In the genomic region with DNA sequence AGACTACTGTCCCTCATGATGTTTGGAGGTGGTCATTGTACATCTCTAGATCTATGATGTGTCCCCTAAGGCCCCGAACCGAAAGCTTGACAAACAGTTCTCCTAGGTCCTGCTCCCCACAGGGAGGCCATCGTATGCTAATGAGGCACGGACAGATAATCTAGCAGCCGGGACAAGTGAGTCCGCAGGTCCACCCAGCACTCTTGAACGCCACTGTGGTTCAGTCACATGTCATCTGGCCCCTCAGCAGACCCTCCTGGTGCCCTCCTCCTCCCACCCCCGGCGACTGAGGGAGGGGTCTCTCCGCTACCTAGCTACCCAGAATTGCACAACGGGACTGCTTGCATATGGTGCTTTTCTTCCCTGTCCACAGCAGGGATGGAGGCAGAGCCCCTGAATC, we compare ENCODE assay signal across 8 mouse cellular contexts. TPM values are rescaled to one million over a fixed set of nuclear protein-coding genes. Genes with fewer than 3 reads are reported as not detected.
DNase-seq lines count a peak whose midpoint lies in the region; ATAC-seq and TF ChIP-seq lines count a peak whose summit lies in the region.

No protein-coding gene starts in this region.

- peak overlapping the region; percentile 69; the same call in 1 of the 2 replicates for H3K4me2 ChIP-seq in kidney, embryonic 16.5 days (replicated peaks; ENCODE audit: low read depth, low read length)
- peak overlapping the region; percentile 22; the same call in 1 of the 2 replicates for H3K4me2 ChIP-seq in intestine, embryonic 16.5 days (ENCODE audit: low read depth, low read length)

- no peak overlapping the region for H3K9ac ChIP-seq in kidney, embryonic 16.5 days (replicated peaks; ENCODE audit: low read length)
- no peak overlapping the region for H3K9ac ChIP-seq in intestine, embryonic 16.5 days (ENCODE audit: low read depth, low read length)

- 10% methylated on average over 11 of the region's 11 CpGs for WGBS in kidney, embryonic 16.5 days
- 10% methylated on average over 11 of the region's 11 CpGs for WGBS in intestine, embryonic 16.5 days
- 13% methylated on average over 11 of the region's 11 CpGs for WGBS in small intestine, adult 2 months

- H3K4me1 ChIP-seq in kidney, embryonic 16.5 days (ENCODE audit: insufficient read depth, low read length) = peaks cover 5% of the 10 kb centered on the region; the same call in 1 of the 2 replicates
- peaks cover 11% of the 10 kb centered on the region for H3K4me1 ChIP-seq in intestine, embryonic 16.5 days (ENCODE audit: control insufficient read depth, insufficient read depth, low read length)
- H3K4me1 ChIP-seq in small intestine, adult 2 months (ENCODE audit: control insufficient read depth, insufficient read depth, insufficient read length, low read length) = peaks cover 4% of the 10 kb centered on the region; the same call in 1 of the 2 replicates

- DNase-seq in kidney, adult 18-20 months = no peak
- DNase-seq in cerebellum, adult 9-10 months = peak; percentile 66
- no peak for DNase-seq in adrenal gland, adult 18-20 months (ENCODE audit: low spot score in 2 of 2)
- no peak for DNase-seq in left cerebral cortex, adult 9 months (ENCODE audit: low spot score in 2 of 2)

- H3K4me3 ChIP-seq in kidney, embryonic 16.5 days (ENCODE audit: low read length) = peak overlapping the region; percentile 48; the same call in 1 of the 2 replicates
- H3K4me3 ChIP-seq in intestine, embryonic 16.5 days (ENCODE audit: low read length) = peak overlapping the region; percentile 57
- peak overlapping the region; percentile 43 for H3K4me3 ChIP-seq in small intestine, adult 2 months (ENCODE audit: low read depth, low read length)

- H3K9me3 ChIP-seq in kidney, embryonic 16.5 days (ENCODE audit: low read length) = no peaks in the 10 kb centered on the region
- no peaks in the 10 kb centered on the region for H3K9me3 ChIP-seq in intestine, embryonic 16.5 days (ENCODE audit: control insufficient read depth, low read length)

- no peaks in the 10 kb centered on the region for H3K36me3 ChIP-seq in kidney, embryonic 16.5 days (ENCODE audit: insufficient read depth, low read length)
- H3K36me3 ChIP-seq in intestine, embryonic 16.5 days (ENCODE audit: control insufficient read depth, insufficient read depth, low read length) = no peaks in the 10 kb centered on the region
- H3K36me3 ChIP-seq in small intestine, adult 2 months (ENCODE audit: control insufficient read depth, insufficient read depth, low read length) = no peaks in the 10 kb centered on the region

- peaks cover 43% of the 10 kb centered on the region for H3K27me3 ChIP-seq in kidney, embryonic 16.5 days (ENCODE audit: insufficient read depth, low read length)
- H3K27me3 ChIP-seq in intestine, embryonic 16.5 days (replicated peaks; ENCODE audit: control insufficient read depth, insufficient read depth, low read length) = peaks cover 27% of the 10 kb centered on the region
- peaks cover 10% of the 10 kb centered on the region for H3K27me3 ChIP-seq in small intestine, adult 2 months (ENCODE audit: control insufficient read depth, insufficient read depth, low read length)

- ATAC-seq in kidney, embryonic 16.5 days (ENCODE audit: low FRiP score, low TSS enrichment) = no peak
- no peak for ATAC-seq in intestine, embryonic 16.5 days
- ATAC-seq in activated CD4-positive, CD25-positive, alpha-beta regulatory T cell, adult 4 months = no peak

- TF ChIP-seq POLR2A in small intestine, adult 2 months (IDR thresholded peaks at IDR 0.05; ENCODE audit: low read depth, low read length) = no peak

- no peak overlapping the region for H3K27ac ChIP-seq in kidney, embryonic 16.5 days (ENCODE audit: low read length)
- H3K27ac ChIP-seq in intestine, embryonic 16.5 days (ENCODE audit: low read length) = no peak overlapping the region
- H3K27ac ChIP-seq in small intestine, adult 2 months (ENCODE audit: insufficient read depth, low read depth, low read length) = no peak overlapping the region

- TF ChIP-seq CTCF in small intestine, adult 2 months (IDR thresholded peaks at IDR 0.05; ENCODE audit: extremely low read depth, insufficient read length, insufficient replicate concordance, low read depth, low read length) = no peak

RNA-seq across cellular contexts. Expression of a gene that starts 1.2 kb away (rescaled TPM):
- 0.51 and 0.81 TPM in 2 replicates for polyA plus RNA-seq in kidney, embryonic 16.5 days (2015; fragmentation: Nextera tagmentation; extraction: Ambion mirVana)
- polyA plus RNA-seq in intestine, embryonic 16.5 days (2015; fragmentation: Nextera tagmentation; extraction: Ambion mirVana) = 5.5 and 5.9 TPM in 2 replicates
- 0.18 and 0.51 TPM in 2 replicates for polyA plus RNA-seq in small intestine, adult 2 months (2012; rRNA removed)
- 1 to 10 TPM; 2.4 to 3.1 TPM for total RNA-seq in adrenal gland, adult 18-20 months (2021)
- polyA plus RNA-seq in activated CD4-positive, CD25-positive, alpha-beta regulatory T cell, adult 4 months (2017; shearing (Covaris generic)) = under 1 TPM; 0.46 to 0.57 TPM
